Mouse (Mus musculus) megakaryocyte, embryonic 14.5 days (primary cell): ENCODE data around the gene Nell2.

Experiments used
- FLI1 ChIP-seq: IDR thresholded peaks from 2 replicates; pipeline ENCODE4 v1.6.1; 2012; ENCODE audit warnings: low read length, inconsistent platforms, mixed read lengths
- GATA1 ChIP-seq: IDR thresholded peaks from 3 replicates; pipeline ENCODE4 v1.6.1; 2012; ENCODE audit warnings: mixed read lengths, low read length, inconsistent platforms, borderline replicate concordance

DNA sequence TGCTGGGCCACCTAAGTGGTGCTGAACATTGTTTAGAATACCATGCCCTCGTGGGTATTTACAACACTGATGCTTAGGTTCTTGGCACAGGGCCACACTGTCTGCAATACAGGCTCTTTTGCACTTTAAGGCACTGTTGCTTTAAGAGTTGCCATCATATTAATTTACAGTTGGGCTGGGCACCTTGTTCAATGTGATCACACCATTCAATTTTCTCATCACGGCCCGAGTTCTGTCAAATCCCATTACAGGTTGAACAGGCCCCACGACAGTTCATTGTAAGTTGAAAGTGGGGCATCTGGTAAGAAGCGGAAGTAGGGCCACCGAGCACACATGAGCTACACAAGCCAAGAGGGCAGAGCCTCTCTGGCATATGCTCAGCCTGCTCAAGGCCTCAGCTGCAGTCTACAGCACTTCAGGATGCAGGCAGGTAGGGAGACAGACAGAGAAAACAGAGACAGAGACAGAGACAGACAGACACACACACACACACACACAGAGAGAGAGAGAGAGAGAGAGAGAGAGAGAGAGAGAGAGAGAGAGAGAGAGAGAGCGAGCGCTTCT lies 421.0 kb downstream of the Nell2 start:
- TF ChIP-seq GATA1 (no peak), FLI1 (no peak)
